Mouse (Mus musculus) CH12.LX (cell line): ENCODE data around the gene Zfp984.
A peak's percentile ranks its signal among the peaks of the same experiment; 100 is the strongest.
"Not testable (repeated sequence)": the region's sequence is repeated elsewhere in the genome, so short reads cannot be mapped to it uniquely, and the experiment has no call there.

ENCODE experiments used
- BHLHE40 ChIP-seq: IDR thresholded peaks from 2 replicates; pipeline ENCODE4 v1.6.1; 2011; ENCODE audit warnings: mild to moderate bottlenecking, low read depth, low read length, improper control_type of control experiment
- CTCF ChIP-seq, 2 experiments: IDR thresholded peaks in 1 of 2; conservative IDR thresholded peaks in 1 of 2; 2 replicates each; pipeline ENCODE4 v1.5.1; 2011 to 2012; ENCODE audit warnings: low read depth in 2 of 2, low read length in 2 of 2, improper control_type of control experiment in 1 of 2, inconsistent platforms in 1 of 2, mild to moderate bottlenecking in 1 of 2, moderate library complexity in 1 of 2
- E2F4 ChIP-seq: IDR thresholded peaks from 2 replicates; pipeline ENCODE4 v1.6.1; 2011; ENCODE audit warnings: low read depth, low read length, improper control_type of control experiment; ENCODE audit not compliant: insufficient replicate concordance
- MAFK ChIP-seq: IDR thresholded peaks from 2 replicates; pipeline ENCODE4 v1.6.1; 2011; ENCODE audit warnings: low read length, improper control_type of control experiment; ENCODE audit not compliant: insufficient replicate concordance
- POLR2A ChIP-seq: IDR thresholded peaks from 2 replicates; pipeline ENCODE4 v1.6.1; 2011; ENCODE audit warnings: low read depth, mild to moderate bottlenecking, improper control_type of control experiment, low read length
- POLR2AphosphoS2 ChIP-seq: IDR thresholded peaks from 2 replicates; pipeline ENCODE4 v1.6.1; 2011; ENCODE audit warnings: low read depth, low read length, improper control_type of control experiment

- TF ChIP-seq POLR2AphosphoS2 (0 out of 2 replicates have a peak, but pooled peaks have one; percentile 44), POLR2A (peak; percentile 44; the same call in 1 of the 2 replicates), BHLHE40 (peak; percentile 50; the same call in 1 of the 2 replicates)
- not testable (repeated sequence) for TF ChIP-seq E2F4; CTCF (conservative IDR thresholded peaks at IDR 0.05 in 1 of 2, IDR thresholded peaks at IDR 0.05 in 1 of 2; ENCODE audit: low read depth in 2 of 2, low read length in 2 of 2); MAFK
Measured at GRCm38 (mm10) chr4:147808483-147808882, 1.1 kb downstream of the Zfp984 start.
